Mouse (Mus musculus): Measurements from ENCODE around the gene Uprt. TPM values are rescaled to one million over a fixed set of nuclear protein-coding genes. Genes with fewer than 3 reads are reported as not detected.
A peak's percentile ranks its signal among the peaks of the same experiment; 100 is the strongest.

Uprt gene
- 10 to 100 TPM in 1 of 2 experiments, 1 to 10 TPM in 1; 9.5 to 13.1 TPM for total RNA-seq (2021)
- long read RNA-seq, experiment 1: 0 reads
- long read RNA-seq, experiment 2, partial matches to known transcripts: 3 of 4 reads
- long read RNA-seq, experiment 2, other reads (novel, unspliced or antisense): 1 of 4 reads

DNA sequence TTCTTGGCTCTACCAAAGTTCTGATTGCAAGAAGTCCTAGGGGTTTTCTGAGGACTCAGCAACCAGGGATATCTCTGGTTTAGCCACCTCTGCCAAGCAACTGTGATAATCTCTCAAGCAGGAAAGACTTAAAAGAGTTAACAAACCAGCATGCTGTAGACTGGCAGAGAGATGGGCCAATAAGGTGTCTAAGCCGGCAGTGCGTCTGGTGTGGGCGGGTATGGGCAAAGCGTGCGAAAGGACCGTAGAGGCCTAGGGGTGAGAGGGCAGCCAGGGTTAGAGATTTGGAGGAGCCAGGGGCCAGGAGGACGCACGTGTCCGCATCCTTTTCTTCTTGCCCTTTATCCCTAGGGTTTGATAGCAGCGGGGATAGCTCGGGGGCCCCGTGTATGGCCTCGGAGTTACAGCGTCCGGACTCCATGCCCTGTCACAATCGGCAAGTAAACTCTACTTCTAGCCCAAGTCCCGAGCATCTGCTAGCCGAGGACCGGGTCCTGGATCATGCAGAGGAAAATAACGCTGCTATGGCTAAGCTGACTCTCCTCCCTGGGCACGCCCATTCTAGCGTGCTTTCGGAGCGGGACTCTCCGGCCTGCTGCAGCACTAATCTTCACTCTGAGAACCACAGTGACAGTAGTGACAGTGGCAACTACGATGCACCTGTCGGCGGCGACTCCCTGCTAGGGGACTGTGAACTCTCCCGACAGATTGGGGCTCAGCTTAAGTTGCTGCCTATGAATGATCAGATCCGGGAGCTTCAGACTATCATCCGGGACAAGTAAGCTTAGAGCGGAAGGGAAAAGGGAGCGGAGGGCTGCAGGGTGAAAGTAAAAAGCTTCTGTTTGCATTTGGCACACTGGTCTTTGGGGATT, at the start of gene Uprt:
Gene Uprt (plus strand): TSS at position 247 of the 872 bp plus-strand sequence.
- DNase-seq: peak; percentile 81

DNA sequence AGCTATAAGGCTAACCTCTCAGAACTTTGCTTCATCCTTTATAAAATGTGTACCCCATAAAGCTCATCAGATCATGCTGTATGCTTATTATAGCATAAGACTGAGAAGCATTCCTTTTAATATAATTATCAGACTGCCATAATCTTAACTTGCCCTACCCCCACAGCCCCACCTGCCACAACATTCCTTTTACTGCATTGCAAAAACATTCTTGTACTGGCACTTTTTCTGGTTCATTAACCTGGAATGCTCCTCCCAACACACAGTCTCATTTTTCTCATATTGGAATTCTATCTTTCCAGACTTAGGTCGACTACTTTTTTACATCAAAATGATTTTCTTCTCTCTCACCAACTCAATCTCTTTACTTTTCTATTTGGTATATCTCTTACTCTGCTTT, 49.2 kb upstream of the Uprt start:
- no peak for DNase-seq

DNA sequence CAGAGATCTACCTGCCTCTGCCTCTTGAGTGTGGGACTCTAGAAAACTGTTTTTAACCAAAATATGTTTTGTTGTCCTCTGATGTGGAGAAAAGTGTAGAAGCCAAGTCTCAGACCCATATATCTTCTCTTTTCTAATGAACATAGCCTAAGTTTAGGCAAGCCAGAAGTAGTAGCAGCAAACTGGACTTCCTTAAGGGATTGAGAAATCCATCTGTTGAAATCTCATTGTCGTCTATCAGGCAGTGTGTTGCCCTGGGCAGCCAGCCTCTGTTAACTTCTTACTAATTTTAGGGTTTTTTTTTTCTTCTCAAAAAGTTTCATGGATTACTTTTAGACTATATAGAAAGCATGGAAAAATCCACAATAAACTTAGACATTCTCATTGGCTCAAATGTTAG, 30.2 kb upstream of the Uprt start:
- DNase-seq: no peak

DNA sequence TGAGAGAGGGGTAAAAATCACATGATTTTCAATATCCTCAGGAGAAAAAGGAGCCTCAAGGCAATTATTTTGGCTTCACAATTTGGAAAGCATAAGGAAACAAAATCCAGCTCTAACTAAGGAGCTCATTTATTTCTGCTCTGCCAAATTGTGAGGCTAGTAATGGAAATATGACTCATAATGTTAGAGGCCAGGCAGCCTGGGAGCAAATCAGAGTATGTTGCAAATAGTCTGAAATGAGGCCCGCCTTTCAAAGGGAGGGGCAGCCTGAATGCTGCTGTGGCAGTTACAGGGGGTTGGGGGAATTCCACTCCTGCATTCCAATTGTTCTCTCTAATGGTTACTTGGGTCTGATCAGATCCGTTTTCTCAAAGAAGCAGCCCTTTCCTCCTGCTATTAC, 20.9 kb upstream of the Uprt start:
- DNase-seq: peak; percentile 29

DNA sequence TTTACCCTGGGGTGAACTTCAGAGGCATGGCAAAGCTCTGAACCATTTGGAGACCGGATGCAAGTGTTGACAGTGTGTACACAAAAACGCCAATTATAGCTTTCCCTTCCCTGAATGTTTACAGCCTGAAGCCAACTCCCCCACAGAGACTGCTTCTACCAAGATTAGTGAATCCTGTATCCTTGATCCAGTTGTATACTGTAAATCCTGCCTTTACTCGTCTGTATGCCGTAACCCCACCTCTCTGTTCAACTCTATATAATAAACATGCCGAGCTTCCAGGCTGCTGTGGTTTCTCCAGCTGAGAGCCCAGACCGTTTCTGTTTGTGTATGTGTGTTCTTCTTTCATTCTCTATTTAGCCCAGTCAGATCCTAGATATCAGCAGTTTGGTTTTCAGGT, 18.2 kb upstream of the Uprt start:
- DNase-seq: no peak

DNA sequence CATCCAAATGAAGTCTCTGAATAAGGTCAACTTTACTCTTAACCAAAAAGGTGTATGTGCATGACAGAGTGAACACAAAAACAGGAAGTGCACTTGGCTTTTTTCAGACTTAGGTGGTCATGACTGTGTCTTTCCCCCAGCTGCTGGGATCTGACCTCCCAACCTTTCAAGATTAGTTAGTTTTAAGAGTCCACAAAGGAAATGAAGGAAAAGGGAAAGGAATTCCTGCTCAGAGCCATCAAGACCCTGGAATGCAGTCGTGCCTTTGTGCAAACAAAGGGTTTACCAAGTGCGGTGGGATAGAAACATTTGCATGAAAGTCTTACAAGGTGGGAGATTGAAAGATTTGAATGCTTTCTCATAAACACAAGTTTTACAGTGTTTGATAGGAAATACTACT, 4.6 kb upstream of the Uprt start:
- no peak for DNase-seq

DNA sequence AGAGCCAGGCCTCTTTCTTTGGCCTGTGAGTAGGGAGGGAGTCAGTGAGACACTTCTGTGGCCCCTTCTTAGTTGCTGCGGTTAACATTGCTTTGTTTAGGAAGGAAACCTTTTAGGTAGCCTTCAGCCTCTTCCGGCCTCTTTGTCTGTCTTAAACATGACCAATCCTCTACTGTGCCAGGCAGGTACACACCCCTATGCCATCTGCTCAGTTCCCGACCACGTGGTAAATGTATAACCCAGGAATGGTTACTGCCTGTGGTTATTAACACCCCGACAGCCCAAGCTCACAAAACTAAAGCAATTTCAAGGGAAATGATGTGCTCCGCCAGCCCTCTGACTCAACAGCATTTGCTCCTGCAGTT, 808 bp downstream of the Uprt start:
- no peak for DNase-seq

DNA sequence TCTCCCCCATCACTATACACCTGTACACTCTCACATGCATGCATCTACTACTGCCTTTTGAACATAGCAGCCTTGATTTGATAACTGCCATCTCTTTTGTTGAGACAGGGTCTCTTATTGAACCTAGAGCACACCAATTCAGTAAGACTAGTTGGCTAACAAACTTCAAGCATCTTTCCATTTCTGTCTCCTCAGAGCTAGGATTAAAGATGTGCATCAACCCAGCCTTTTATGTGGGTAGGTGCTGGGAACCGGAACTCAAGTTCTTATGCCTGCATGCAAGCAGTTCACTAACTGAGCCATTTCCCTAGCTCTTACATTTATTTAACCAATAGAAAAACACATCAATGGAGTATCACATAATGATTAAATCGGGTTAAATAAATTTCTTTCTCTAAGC, 3.0 kb downstream of the Uprt start:
- DNase-seq: no peak

DNA sequence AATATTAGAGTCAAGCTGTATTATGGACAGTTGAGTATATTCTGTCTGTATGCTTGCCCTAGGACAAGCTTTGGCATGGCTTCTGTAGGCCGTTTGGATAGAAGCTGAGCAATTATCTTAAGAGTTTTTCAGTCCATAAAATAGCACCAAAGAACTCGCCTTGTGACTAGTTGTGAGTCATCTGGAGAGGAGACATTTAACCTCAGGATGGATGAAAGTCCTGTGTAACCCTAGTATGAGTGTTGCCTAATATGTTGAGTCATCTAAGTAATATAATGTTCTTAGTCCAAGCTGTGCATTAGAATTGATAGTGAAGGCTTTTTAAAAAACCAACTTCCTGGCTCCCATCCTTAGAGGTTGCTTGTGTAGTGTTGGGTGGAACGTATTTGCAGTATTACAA, 5.4 kb downstream of the Uprt start:
- no peak for DNase-seq

DNA sequence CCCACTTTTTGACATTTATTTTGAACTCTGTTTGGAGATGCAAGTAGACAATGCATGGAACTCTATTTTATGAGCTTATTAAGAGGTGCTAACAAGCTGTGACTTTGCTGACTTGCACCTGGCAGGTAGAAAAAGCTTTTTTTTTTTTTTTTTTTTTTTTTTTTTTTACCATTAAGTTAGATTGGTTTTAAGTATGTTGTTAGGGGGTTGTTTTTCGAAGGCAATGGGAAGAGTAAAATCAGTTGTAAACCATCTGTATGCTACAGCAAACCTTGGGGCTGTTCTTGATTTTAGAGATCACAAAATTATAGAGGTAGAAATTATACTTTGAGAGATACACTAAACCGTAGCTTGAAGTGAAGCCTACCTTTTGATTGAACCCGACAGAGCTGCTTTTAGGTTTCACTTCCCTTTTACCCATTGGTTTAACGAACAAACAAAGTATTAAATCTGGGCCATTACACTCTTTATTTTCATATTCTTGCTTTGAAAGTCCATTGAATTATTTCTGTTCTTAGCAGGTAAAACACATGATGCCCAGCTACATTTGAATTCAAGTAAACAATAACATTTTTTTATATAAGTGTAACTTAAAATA, 6.4 kb downstream of the Uprt start:
- no peak for DNase-seq

DNA sequence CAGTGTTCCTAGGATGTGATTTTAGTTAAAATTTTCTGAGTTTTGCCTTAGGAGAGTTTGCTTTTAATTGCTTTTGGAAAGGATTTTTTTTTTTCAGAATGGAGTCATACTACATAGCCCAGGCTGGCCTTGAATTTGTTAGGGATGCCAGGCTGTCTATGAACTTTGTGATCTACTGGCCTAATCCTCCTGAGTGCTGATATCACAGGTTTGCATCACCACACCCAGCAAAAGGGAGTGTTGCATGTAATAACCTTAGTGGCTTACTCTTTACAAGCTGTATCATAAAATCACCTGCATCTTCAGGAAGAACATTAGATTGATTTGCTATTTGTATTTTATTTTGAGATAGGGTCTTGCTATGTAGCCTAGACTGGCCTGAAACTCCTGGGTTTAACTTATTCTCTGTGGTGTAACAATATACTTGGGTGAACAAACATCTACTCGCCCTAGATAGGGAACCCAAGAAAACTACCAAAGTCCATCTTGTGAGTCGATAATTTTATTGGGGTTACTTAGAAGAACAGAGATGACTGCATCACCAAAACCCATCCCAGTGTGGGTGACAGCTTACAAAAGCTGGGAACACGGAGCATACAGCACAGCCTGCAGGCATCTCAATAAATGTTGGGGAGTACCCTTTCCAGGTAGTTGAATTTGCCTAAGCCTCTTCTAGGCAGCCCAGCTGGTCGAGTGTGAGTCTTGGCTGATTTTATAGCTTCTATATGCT, 7.2 kb downstream of the Uprt start:
- DNase-seq: no peak

DNA sequence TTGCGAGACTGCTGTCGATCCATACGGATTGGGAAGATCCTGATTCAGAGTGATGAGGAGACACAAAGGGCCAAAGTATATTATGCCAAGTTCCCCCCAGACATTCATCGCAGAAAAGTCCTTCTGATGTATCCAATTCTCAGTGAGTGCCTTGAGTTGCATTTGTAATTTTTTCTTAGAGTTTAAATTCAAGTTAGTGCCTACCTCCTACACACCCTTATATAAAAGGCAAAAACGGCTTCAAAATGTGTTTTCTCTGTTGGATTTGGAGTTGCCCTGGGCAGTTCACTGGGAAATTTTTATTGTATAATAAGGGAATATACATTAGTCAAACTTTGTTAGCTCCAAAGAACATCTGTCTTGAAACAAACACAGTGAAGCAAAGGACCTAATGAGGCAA, 19.1 kb downstream of the Uprt start:
- no peak for DNase-seq

DNA sequence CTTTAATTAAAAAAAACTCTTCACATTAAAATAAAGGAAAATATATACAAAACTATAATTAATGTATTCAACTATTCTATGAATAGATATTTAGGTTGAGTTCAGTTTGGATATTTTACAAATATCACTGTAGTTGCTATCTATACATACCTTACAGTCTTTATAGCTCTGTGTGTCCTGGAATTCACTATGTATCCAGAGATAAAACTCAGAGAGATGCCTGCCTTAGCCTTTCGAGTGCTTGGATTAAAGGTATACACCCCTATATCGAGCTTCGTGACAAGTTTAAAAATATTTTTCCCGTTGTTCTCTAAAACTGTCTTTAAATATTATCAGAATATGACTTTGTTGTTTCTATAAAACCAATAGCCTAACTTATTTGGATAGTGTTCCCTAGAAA, 60.0 kb downstream of the Uprt start:
- no peak for DNase-seq

DNA sequence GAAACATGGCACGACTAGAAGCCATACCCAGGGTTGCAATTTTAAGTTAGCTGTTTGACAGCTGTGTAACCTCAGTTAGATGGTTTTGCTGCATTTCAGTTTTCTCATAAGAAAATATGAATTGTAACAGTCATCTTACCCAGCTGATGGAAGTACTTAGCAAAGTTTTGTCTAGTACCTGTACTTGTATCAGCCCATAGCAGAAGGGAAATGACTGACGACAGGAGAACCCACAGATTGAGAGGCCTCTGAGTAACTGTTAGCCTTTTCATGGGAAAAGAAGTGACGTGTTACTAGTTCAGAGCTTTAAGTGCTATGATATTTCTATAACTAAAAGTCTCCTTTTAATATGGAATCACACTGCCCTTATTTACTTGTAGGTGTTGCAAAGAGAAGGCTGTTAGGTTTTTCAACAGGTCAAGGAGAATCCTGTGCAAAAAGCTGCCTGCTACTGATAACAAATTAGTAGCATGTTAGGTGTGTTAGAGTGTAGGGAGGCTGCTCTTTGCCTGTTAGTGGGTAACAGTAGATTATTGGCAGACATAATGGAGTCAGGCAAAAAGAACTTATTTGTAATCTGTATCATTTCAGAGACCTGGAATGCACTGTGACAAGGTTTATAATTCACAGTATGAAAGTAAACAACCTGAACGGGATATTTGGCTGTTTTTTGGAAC, 61.4 kb downstream of the Uprt start:
- no peak for DNase-seq

DNA sequence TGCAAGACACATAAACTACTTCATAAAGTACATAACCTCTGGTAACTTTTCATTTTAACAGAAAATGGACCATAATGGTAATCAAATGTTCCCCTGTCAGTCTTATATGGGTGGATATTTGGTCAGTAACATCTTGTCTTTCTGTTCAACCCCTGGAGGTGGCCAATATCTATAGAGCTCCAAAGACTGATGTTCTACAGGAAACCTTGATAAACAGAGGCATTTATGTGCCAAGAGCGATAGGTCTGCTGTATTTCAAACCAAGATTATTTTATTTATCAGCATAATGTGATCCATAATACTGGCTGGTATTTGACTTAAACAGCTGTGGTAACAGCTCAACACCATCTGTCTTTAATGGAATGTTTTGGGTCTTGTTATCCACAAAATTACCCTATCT, 62.7 kb downstream of the Uprt start:
- no peak for DNase-seq

Other genes with a start within 250 kb of the Uprt start
- gene Abcb7, start 69.0 kb upstream of the Uprt start, total RNA-seq (2021): 10 to 100 TPM; 24.4 to 24.6 TPM
- gene Zdhhc15, start 188.2 kb downstream of the Uprt start, total RNA-seq (2021): 1 to 10 TPM; 3.3 to 4.5 TPM

Measured in adrenal gland, postnatal 10 days (tissue).